Mouse (Mus musculus) E14TG2a.4 (cell line): ENCODE results near the gene 1110057P08Rik.

Source experiments
- CTCF ChIP-seq: conservative IDR thresholded peaks from 2 replicates; pipeline ENCODE4 v1.5.1; 2014; ENCODE audit warnings: low read length
- NANOG ChIP-seq: IDR thresholded peaks from 2 replicates; pipeline ENCODE4 v1.6.1; 2014; ENCODE audit warnings: borderline replicate concordance, low read length, mixed read lengths
- POU5F1 ChIP-seq: IDR thresholded peaks from 2 replicates; pipeline ENCODE4 v1.6.1; 2014; ENCODE audit warnings: low read length, borderline replicate concordance

DNA sequence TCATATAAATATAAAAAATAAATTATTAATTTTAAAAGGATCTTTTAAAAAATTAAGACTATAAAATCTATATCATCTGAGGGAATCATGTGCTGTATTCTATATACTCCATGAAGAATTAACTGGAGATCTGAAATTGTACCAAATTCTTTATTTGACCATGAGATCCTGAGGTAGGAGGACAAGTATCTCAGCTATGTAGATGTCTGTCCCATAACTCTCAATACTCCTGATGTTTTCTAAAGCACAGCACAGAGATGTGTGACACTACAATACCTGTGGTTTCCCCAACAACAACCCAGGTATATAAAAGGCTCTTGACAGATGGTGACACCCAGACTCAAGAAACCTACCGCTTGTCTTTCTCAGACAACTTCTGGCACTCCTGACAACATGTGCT is 34.0 kb upstream of the 1110057P08Rik start, which contains the start of gene Gm6358:
- TF ChIP-seq CTCF: no peak
- TF ChIP-seq POU5F1: no peak
- TF ChIP-seq NANOG: no peak
